Mouse (Mus musculus) midbrain, embryonic 13.5 days (tissue): ENCODE measurements around the gene Rpl7l1. TPM values are rescaled to one million over a fixed set of nuclear protein-coding genes. Genes with fewer than 3 reads are reported as not detected.
"Not testable (repeated sequence)": the region's sequence is repeated elsewhere in the genome, so short reads cannot be mapped to it uniquely, and the experiment has no call there.

Experiments
- ATAC-seq: fragments of 200-750 bp; cut with Nextera tagmentation; 2 replicates; pipeline ENCODE4 v1.8.0; 2017; ENCODE audit warnings: mild to moderate bottlenecking, moderate TSS enrichment, moderate library complexity
- H3K27ac ChIP-seq: fragments of 300-500 bp; sonication (generic); 2 replicates; pipeline ENCODE4 v1.5.1; 2015; ENCODE audit warnings: inconsistent platforms, mild to moderate bottlenecking, moderate library complexity
- H3K27me3 ChIP-seq: fragments of 300-500 bp; sonication (generic); 2 replicates; pipeline ENCODE4 v1.6.1; 2015; ENCODE audit warnings: mild to moderate bottlenecking, inconsistent platforms
- H3K36me3 ChIP-seq: fragments of 300-500 bp; sonication (generic); 2 replicates; pipeline ENCODE4 v1.6.1; 2015; ENCODE audit warnings: mild to moderate bottlenecking, inconsistent platforms
- H3K4me1 ChIP-seq: fragments of 300-500 bp; sonication (generic); replicated peaks from 2 replicates; pipeline ENCODE4 v1.6.1; 2015; ENCODE audit warnings: inconsistent platforms
- H3K4me2 ChIP-seq: fragments of 300-500 bp; sonication (generic); replicated peaks from 2 replicates; pipeline ENCODE4 v1.6.1; 2015; ENCODE audit warnings: moderate library complexity, mild to moderate bottlenecking, inconsistent platforms
- H3K4me3 ChIP-seq: fragments of 300-500 bp; sonication (generic); replicated peaks from 2 replicates; pipeline ENCODE4 v1.5.1; 2015; ENCODE audit warnings: mild to moderate bottlenecking, inconsistent platforms
- H3K9ac ChIP-seq: fragments of 300-500 bp; sonication (generic); replicated peaks from 2 replicates; pipeline ENCODE4 v1.6.1; 2015; ENCODE audit warnings: mild to moderate bottlenecking, inconsistent platforms
- H3K9me3 ChIP-seq: fragments of 300-500 bp; sonication (generic); 2 replicates; pipeline ENCODE4 v1.6.1; 2016; ENCODE audit warnings: mild to moderate bottlenecking, inconsistent platforms
- WGBS: fragments of 180-500 bp; shearing (Covaris S2); methylation state at CpG from one replicate; pipeline ENCODE4 v1.1.7; 2015; 5-methylcytosine and 5-hydroxymethylcytosine counted together
- polyA plus RNA-seq: library from polyadenylated mRNA; unstranded; fragments of >200 nt; fragmentation: Nextera tagmentation; extraction: Ambion mirVana; gene quantifications from 2 replicates; pipeline ENCODE4 v1.2.1, GENCODE M21; 2015

Gene Rpl7l1
- polyA plus RNA-seq, 1 experiment from 2014 or later: 125 TPM

- Histone ChIP-seq H3K27me3 (no peaks in the 10 kb centered on the region), H3K9me3 (no peaks in the 10 kb centered on the region), H3K9ac (no peak overlapping the region), H3K4me2 (no peak overlapping the region), H3K27ac (no peak overlapping the region), H3K4me1 (no peaks in the 10 kb centered on the region), H3K4me3 (no peak overlapping the region), H3K36me3 (peaks cover 82% of the 10 kb centered on the region)
- ATAC-seq: no peak
- 92% methylated on average over 10 of the region's 10 CpGs for WGBS
These were observed 25.9 kb upstream of the Rpl7l1 start for GRCm38 (mm10) chr17:46808376-46808775.

GRCm38 (mm10) chr17:46801761-46802160 lies 19.3 kb upstream of the Rpl7l1 start:
- Histone ChIP-seq H3K4me1 (0 out of 2 replicates have a peak, but pooled peaks cover 4% of the 10 kb centered on the region), H3K4me2 (no peak overlapping the region), H3K4me3 (no peak overlapping the region), H3K27me3 (no peaks in the 10 kb centered on the region), H3K9ac (no peak overlapping the region), H3K27ac (no peak overlapping the region), H3K36me3 (peaks cover 68% of the 10 kb centered on the region), H3K9me3 (no peaks in the 10 kb centered on the region)
- 91% methylated on average over 6 of the region's 6 CpGs for WGBS
- no peak for ATAC-seq

- 79% methylated on average over 10 of the region's 10 CpGs for WGBS
- no peak overlapping the region for H3K9ac ChIP-seq
- ATAC-seq: no peak
These were observed 17.2 kb upstream of the Rpl7l1 start for GRCm38 (mm10) chr17:46799680-46800079.

GRCm38 (mm10) chr17:46797386-46797785 lies 14.9 kb upstream of the Rpl7l1 start:
- WGBS: 29% methylated on average over 4 of the region's 8 CpGs
- no peak overlapping the region for H3K4me2 ChIP-seq
- H3K27ac ChIP-seq: no peak overlapping the region; the same call in 1 of the 2 replicates
- H3K4me3 ChIP-seq: no peak overlapping the region
- no peak for ATAC-seq
- 0 out of 2 replicates have a peak, but pooled peaks cover 4% of the 10 kb centered on the region for H3K4me1 ChIP-seq
- H3K27me3 ChIP-seq: no peaks in the 10 kb centered on the region
- H3K9ac ChIP-seq: no peak overlapping the region
- H3K36me3 ChIP-seq: peaks cover 37% of the 10 kb centered on the region
- no peaks in the 10 kb centered on the region for H3K9me3 ChIP-seq

More at GRCm38 (mm10) chr17:46799680-46800079, 17.2 kb upstream of the Rpl7l1 start:
- Histone ChIP-seq H3K4me2 (no peak overlapping the region), H3K4me3 (no peak overlapping the region), H3K27me3 (no peaks in the 10 kb centered on the region), H3K36me3 (peaks cover 53% of the 10 kb centered on the region), H3K27ac (no peak overlapping the region), H3K9me3 (no peaks in the 10 kb centered on the region), H3K4me1 (0 out of 2 replicates have a peak, but pooled peaks cover 4% of the 10 kb centered on the region)

GRCm38 (mm10) chr17:46796743-46797142 lies 14.3 kb upstream of the Rpl7l1 start:
- H3K4me1 ChIP-seq: 0 out of 2 replicates have a peak, but pooled peaks cover 4% of the 10 kb centered on the region
- no peaks in the 10 kb centered on the region for H3K9me3 ChIP-seq
- no peak overlapping the region for H3K9ac ChIP-seq
- no peak overlapping the region for H3K4me3 ChIP-seq
- 89% methylated on average over 4 of the region's 4 CpGs for WGBS
- ATAC-seq: no peak
- no peaks in the 10 kb centered on the region for H3K27me3 ChIP-seq
- no peak overlapping the region for H3K4me2 ChIP-seq
- H3K36me3 ChIP-seq: peaks cover 30% of the 10 kb centered on the region
- no peak overlapping the region for H3K27ac ChIP-seq

- Histone ChIP-seq H3K27ac (no peak overlapping the region), H3K36me3 (no peaks in the 10 kb centered on the region), H3K9me3 (no peaks in the 10 kb centered on the region), H3K4me2 (no peak overlapping the region), H3K4me3 (no peak overlapping the region), H3K9ac (no peak overlapping the region), H3K27me3 (no peaks in the 10 kb centered on the region), H3K4me1 (0 out of 2 replicates have a peak, but pooled peaks cover 4% of the 10 kb centered on the region)
- 87% methylated on average over 2 of the region's 2 CpGs for WGBS
- no peak for ATAC-seq
These were observed 10.5 kb upstream of the Rpl7l1 start for GRCm38 (mm10) chr17:46792963-46793362.

GRCm38 (mm10) chr17:46787974-46788373 lies 5.5 kb upstream of the Rpl7l1 start:
- not testable (repeated sequence) for H3K9ac ChIP-seq, H3K4me2 ChIP-seq, H3K4me1 ChIP-seq, H3K36me3 ChIP-seq, H3K4me3 ChIP-seq, ATAC-seq, H3K27me3 ChIP-seq, H3K27ac ChIP-seq, H3K9me3 ChIP-seq
- WGBS: 63% methylated on average over 2 of the region's 2 CpGs

GRCm38 (mm10) chr17:46786952-46787351 lies 4.5 kb upstream of the Rpl7l1 start:
- H3K4me2 ChIP-seq: no peak overlapping the region
- no peak for ATAC-seq
- no peaks in the 10 kb centered on the region for H3K9me3 ChIP-seq
- H3K27ac ChIP-seq: no peak overlapping the region
- H3K4me3 ChIP-seq: no peak overlapping the region
- no peaks in the 10 kb centered on the region for H3K4me1 ChIP-seq
- no peaks in the 10 kb centered on the region for H3K36me3 ChIP-seq
- no peaks in the 10 kb centered on the region for H3K27me3 ChIP-seq
- H3K9ac ChIP-seq: no peak overlapping the region
- WGBS: 95% methylated on average over 5 of the region's 5 CpGs

- Histone ChIP-seq H3K27me3 (no peaks in the 10 kb centered on the region), H3K9me3 (no peaks in the 10 kb centered on the region), H3K36me3 (peaks cover 23% of the 10 kb centered on the region), H3K27ac (no peak overlapping the region), H3K9ac (no peak overlapping the region), H3K4me1 (peaks cover 16% of the 10 kb centered on the region), H3K4me3 (peak overlapping the region; percentile 72), H3K4me2 (peak overlapping the region; percentile 75)
- ATAC-seq: peak; percentile 34
- 87% methylated on average over 2 of the region's 2 CpGs for WGBS
These were observed 722 bp upstream of the Rpl7l1 start for GRCm38 (mm10) chr17:46783222-46783565.

GRCm38 (mm10) chr17:46781876-46782275 lies 596 bp downstream of the Rpl7l1 start:
- Histone ChIP-seq H3K4me2 (peak overlapping the region; percentile 75), H3K36me3 (peaks cover 36% of the 10 kb centered on the region), H3K27ac (peak overlapping the region; percentile 92), H3K9ac (peak overlapping the region; percentile 85), H3K4me1 (peaks cover 16% of the 10 kb centered on the region), H3K9me3 (no peaks in the 10 kb centered on the region), H3K4me3 (peak overlapping the region; percentile 72), H3K27me3 (no peaks in the 10 kb centered on the region)
- WGBS: 6% methylated on average over 11 of the region's 11 CpGs
- ATAC-seq: no peak

GRCm38 (mm10) chr17:46776087-46776486 lies 6.4 kb downstream of the Rpl7l1 start:
- Histone ChIP-seq H3K27me3 (no peaks in the 10 kb centered on the region), H3K27ac (no peak overlapping the region), H3K4me3 (no peak overlapping the region), H3K4me1 (peaks cover 31% of the 10 kb centered on the region), H3K36me3 (peaks cover 66% of the 10 kb centered on the region), H3K4me2 (no peak overlapping the region), H3K9me3 (no peaks in the 10 kb centered on the region), H3K9ac (no peak overlapping the region)
- 93% methylated on average over 3 of the region's 3 CpGs for WGBS
- no peak for ATAC-seq

- 95% methylated on average over 9 of the region's 9 CpGs for WGBS
- peaks cover 61% of the 10 kb centered on the region for H3K36me3 ChIP-seq
- no peak overlapping the region for H3K4me3 ChIP-seq
- H3K4me2 ChIP-seq: no peak overlapping the region
- no peak overlapping the region for H3K9ac ChIP-seq
- no peak overlapping the region for H3K27ac ChIP-seq
- no peaks in the 10 kb centered on the region for H3K9me3 ChIP-seq
- H3K4me1 ChIP-seq: peaks cover 23% of the 10 kb centered on the region
- ATAC-seq: no peak
- H3K27me3 ChIP-seq: no peaks in the 10 kb centered on the region
These were observed 7.4 kb downstream of the Rpl7l1 start for GRCm38 (mm10) chr17:46775070-46775469.

- Histone ChIP-seq H3K4me3 (0 out of 2 replicates have a peak overlapping the region, but pooled peaks have one; percentile 90), H3K27me3 (no peaks in the 10 kb centered on the region), H3K4me1 (peaks cover 23% of the 10 kb centered on the region), H3K36me3 (peaks cover 52% of the 10 kb centered on the region), H3K27ac (no peak overlapping the region), H3K4me2 (peak overlapping the region; percentile 96), H3K9me3 (no peaks in the 10 kb centered on the region), H3K9ac (no peak overlapping the region; the same call in 1 of the 2 replicates)
- ATAC-seq: no peak
- 50% methylated on average over 2 of the region's 2 CpGs for WGBS
These were observed 8.4 kb downstream of the Rpl7l1 start for GRCm38 (mm10) chr17:46774131-46774472.
